Mouse (Mus musculus) lung, embryonic 16.5 days (tissue): ENCODE results near the gene Aldh3b3. TPM values are rescaled to one million over a fixed set of nuclear protein-coding genes. Genes with fewer than 3 reads are reported as not detected.
A peak's percentile ranks its signal among the peaks of the same experiment; 100 is the strongest.

Experiments used
- ATAC-seq: fragments of 200-750 bp; cut with Nextera tagmentation; 2 replicates; pipeline ENCODE4 v1.8.0; 2017; ENCODE audit warnings: low read depth, mild to moderate bottlenecking, moderate library complexity
- H3K27ac ChIP-seq: fragments of 300-500 bp; sonication (generic); 2 replicates; pipeline ENCODE4 v1.5.1; 2014; ENCODE audit warnings: mild to moderate bottlenecking, control low read depth, low read length
- H3K27me3 ChIP-seq: fragments of 300-500 bp; sonication (generic); 2 replicates; pipeline ENCODE4 v1.6.1; 2014; ENCODE audit warnings: low read depth, low read length, mixed read lengths; ENCODE audit not compliant: control insufficient read depth, insufficient read depth
- H3K36me3 ChIP-seq: fragments of 300-500 bp; sonication (generic); 2 replicates; pipeline ENCODE4 v1.6.1; 2014; ENCODE audit warnings: low read length; ENCODE audit not compliant: control insufficient read depth, insufficient read depth
- H3K4me1 ChIP-seq: fragments of 300-500 bp; sonication (generic); replicated peaks from 2 replicates; pipeline ENCODE4 v1.6.1; 2014; ENCODE audit warnings: low read length, mixed read lengths; ENCODE audit not compliant: control insufficient read depth, insufficient read depth
- H3K4me2 ChIP-seq: fragments of 300-500 bp; sonication (generic); 2 replicates; pipeline ENCODE4 v1.6.1; 2014; ENCODE audit warnings: low read depth, low read length, control low read depth
- H3K4me3 ChIP-seq: fragments of 300-500 bp; sonication (generic); 2 replicates; pipeline ENCODE4 v1.5.1; 2014; ENCODE audit warnings: mild to moderate bottlenecking, low read length, control low read depth
- H3K9ac ChIP-seq: fragments of 300-500 bp; sonication (generic); 2 replicates; pipeline ENCODE4 v1.6.1; 2014; ENCODE audit warnings: low read length, control low read depth
- H3K9me3 ChIP-seq: fragments of 300-500 bp; sonication (generic); 2 replicates; pipeline ENCODE4 v1.6.1; 2016; ENCODE audit warnings: low read length; ENCODE audit not compliant: control insufficient read depth
- WGBS: fragments of 180-500 bp; shearing (Covaris S2); extraction: QIAGEN DNeasy Blood & Tissue Kit; methylation state at CpG from one replicate; pipeline ENCODE4 v1.1.7; 2014; 5-methylcytosine and 5-hydroxymethylcytosine counted together
- polyA plus RNA-seq: library from polyadenylated mRNA; unstranded; fragments of >200 nt; fragmentation: Nextera tagmentation; extraction: Ambion mirVana; gene quantifications from 2 replicates; pipeline ENCODE4 v1.2.1, GENCODE M21; 2015

Aldh3b3 gene
- polyA plus RNA-seq, 1 experiment from 2014 or later: 0.18 TPM

GRCm38 (mm10) chr19:4014802-4015201 is 56.4 kb downstream of the Aldh3b3 start:
- ATAC-seq: no peak
- no peak overlapping the region for H3K4me3 ChIP-seq
- H3K9ac ChIP-seq: no peak overlapping the region
- H3K27ac ChIP-seq: no peak overlapping the region
- H3K4me2 ChIP-seq: no peak overlapping the region
- no peaks in the 10 kb centered on the region for H3K27me3 ChIP-seq
- peaks cover 3% of the 10 kb centered on the region for H3K36me3 ChIP-seq
- peaks cover 10% of the 10 kb centered on the region for H3K4me1 ChIP-seq
- H3K9me3 ChIP-seq: no peaks in the 10 kb centered on the region

- H3K36me3 ChIP-seq: no peaks in the 10 kb centered on the region
- WGBS: 53% methylated on average over 5 of the region's 5 CpGs
- no peak overlapping the region for H3K4me3 ChIP-seq
- H3K4me1 ChIP-seq: peaks cover 10% of the 10 kb centered on the region
- no peak overlapping the region for H3K9ac ChIP-seq
- no peaks in the 10 kb centered on the region for H3K27me3 ChIP-seq
- no peak overlapping the region for H3K27ac ChIP-seq
- ATAC-seq: no peak
- no peaks in the 10 kb centered on the region for H3K9me3 ChIP-seq
- no peak overlapping the region for H3K4me2 ChIP-seq
Observed at GRCm38 (mm10) chr19:4015635-4016034, 57.2 kb downstream of the Aldh3b3 start.

- Histone ChIP-seq H3K9me3 (no peaks in the 10 kb centered on the region), H3K27me3 (no peaks in the 10 kb centered on the region), H3K4me3 (no peak overlapping the region), H3K4me2 (no peak overlapping the region), H3K36me3 (no peaks in the 10 kb centered on the region), H3K9ac (0 out of 2 replicates have a peak overlapping the region, but pooled peaks have one; percentile 0), H3K4me1 (peaks cover 2% of the 10 kb centered on the region; the same call in 1 of the 2 replicates), H3K27ac (no peak overlapping the region)
- 41% methylated on average over 10 of the region's 10 CpGs for WGBS
- ATAC-seq: no peak
Observed at GRCm38 (mm10) chr19:4017921-4018587, 59.6 kb downstream of the Aldh3b3 start.

- Histone ChIP-seq H3K27ac (no peak overlapping the region), H3K4me1 (peaks cover 2% of the 10 kb centered on the region; the same call in 1 of the 2 replicates), H3K27me3 (no peaks in the 10 kb centered on the region), H3K9me3 (no peaks in the 10 kb centered on the region), H3K4me2 (no peak overlapping the region), H3K4me3 (no peak overlapping the region), H3K36me3 (no peaks in the 10 kb centered on the region), H3K9ac (peak overlapping the region; percentile 31; the same call in 1 of the 2 replicates)
- peak; percentile 94 for ATAC-seq
- 24% methylated on average over 18 of the region's 18 CpGs for WGBS
Observed at GRCm38 (mm10) chr19:4018743-4019583, 60.5 kb downstream of the Aldh3b3 start.

Other genes starting within 250 kb of the Aldh3b3 start
- 28.1 and 29.5 TPM in 2 replicates for gene Kmt5b, start 191.2 kb upstream of the Aldh3b3 start, polyA plus RNA-seq
- 56.8 and 60.0 TPM in 2 replicates for gene Chka, start 106.9 kb upstream of the Aldh3b3 start, polyA plus RNA-seq
- 56.8 and 60.5 TPM in 2 replicates for gene Tcirg1, start 51.5 kb upstream of the Aldh3b3 start, polyA plus RNA-seq
- 285 and 290 TPM in 2 replicates for gene Ndufs8, start 45.9 kb upstream of the Aldh3b3 start, polyA plus RNA-seq
- 5.4 and 5.9 TPM in 2 replicates for gene Aldh3b1, start 28.8 kb upstream of the Aldh3b3 start, polyA plus RNA-seq
- gene Unc93b1, start 23.5 kb upstream of the Aldh3b3 start, polyA plus RNA-seq: 21.7 and 21.9 TPM in 2 replicates
- gene Aldh3b2, start 13.7 kb downstream of the Aldh3b3 start, polyA plus RNA-seq: 1.8 and 2.0 TPM in 2 replicates
- gene Acy3, start 27.9 kb downstream of the Aldh3b3 start, polyA plus RNA-seq: 11.9 and 13.3 TPM in 2 replicates
- gene Tbx10, start 34.1 kb downstream of the Aldh3b3 start, polyA plus RNA-seq: 0.11 TPM in 1 of 2 replicates, not detected in the other
- gene Nudt8, start 41.9 kb downstream of the Aldh3b3 start, polyA plus RNA-seq: 21.8 and 22.0 TPM in 2 replicates
- 2.4 and 2.5 TPM in 2 replicates for gene Gm49405, start 42.0 kb downstream of the Aldh3b3 start, polyA plus RNA-seq
- gene Doc2g, start 44.7 kb downstream of the Aldh3b3 start, polyA plus RNA-seq: 3.8 and 3.9 TPM in 2 replicates
- 177 and 184 TPM in 2 replicates for gene Ndufv1, start 54.2 kb downstream of the Aldh3b3 start, polyA plus RNA-seq
- gene Gstp1, start 79.3 kb downstream of the Aldh3b3 start, polyA plus RNA-seq: 432 and 433 TPM in 2 replicates
- 3.5 and 5.0 TPM in 2 replicates for gene Gstp2, start 87.4 kb downstream of the Aldh3b3 start, polyA plus RNA-seq
- 0.85 and 1.9 TPM in 2 replicates for gene Gstp3, start 100.9 kb downstream of the Aldh3b3 start, polyA plus RNA-seq
- gene Cabp2, start 122.9 kb downstream of the Aldh3b3 start, polyA plus RNA-seq: not detected in 2 replicates
- gene Cdk2ap2, start 138.5 kb downstream of the Aldh3b3 start, polyA plus RNA-seq: 111 and 128 TPM in 2 replicates
- 12.6 and 14.4 TPM in 2 replicates for gene Pitpnm1, start 141.4 kb downstream of the Aldh3b3 start, polyA plus RNA-seq
- 102 TPM in 2 replicates for gene Aip, start 167.2 kb downstream of the Aldh3b3 start, polyA plus RNA-seq
- gene Gpr152, start 181.1 kb downstream of the Aldh3b3 start, polyA plus RNA-seq: not detected in 2 replicates
- gene Cabp4, start 185.4 kb downstream of the Aldh3b3 start, polyA plus RNA-seq: 0.16 TPM in 1 of 2 replicates, not detected in the other
- 174 and 184 TPM in 2 replicates for gene Coro1b, start 190.0 kb downstream of the Aldh3b3 start, polyA plus RNA-seq
- 4.6 and 14.2 TPM in 2 replicates for gene Ptprcap, start 195.0 kb downstream of the Aldh3b3 start, polyA plus RNA-seq
- gene Rps6kb2, start 204.7 kb downstream of the Aldh3b3 start, polyA plus RNA-seq: 51.6 and 52.7 TPM in 2 replicates
- gene Carns1, start 216.8 kb downstream of the Aldh3b3 start, polyA plus RNA-seq: 2.5 and 3.2 TPM in 2 replicates
- gene Tbc1d10c, start 232.6 kb downstream of the Aldh3b3 start, polyA plus RNA-seq: 4.0 and 7.0 TPM in 2 replicates
- gene Ppp1ca, start 233.4 kb downstream of the Aldh3b3 start, polyA plus RNA-seq: 911 and 931 TPM in 2 replicates
- 30.5 and 33.6 TPM in 2 replicates for gene Rad9a, start 243.0 kb downstream of the Aldh3b3 start, polyA plus RNA-seq